Mouse (Mus musculus) forebrain, embryonic 15.5 days (tissue): Measurements from ENCODE around the gene Cct7. TPM values are rescaled to one million over a fixed set of nuclear protein-coding genes. Genes with fewer than 3 reads are reported as not detected.

Experiments
- ATAC-seq: fragments of 200-750 bp; cut with Nextera tagmentation; replicated peaks from 2 replicates; pipeline ENCODE4 v1.8.0; 2017; ENCODE audit warnings: mild to moderate bottlenecking, moderate TSS enrichment, moderate library complexity
- H3K27ac ChIP-seq: fragments of 300-500 bp; sonication (generic); replicated peaks from 2 replicates; pipeline ENCODE4 v1.5.1; 2015; ENCODE audit warnings: mild to moderate bottlenecking, inconsistent platforms
- H3K27me3 ChIP-seq: fragments of 300-500 bp; sonication (generic); 2 replicates; pipeline ENCODE4 v1.6.1; 2015; ENCODE audit warnings: inconsistent platforms
- H3K36me3 ChIP-seq: fragments of 300-500 bp; sonication (generic); 2 replicates; pipeline ENCODE4 v1.6.1; 2015; ENCODE audit warnings: mild to moderate bottlenecking, inconsistent platforms
- H3K4me1 ChIP-seq: fragments of 300-500 bp; sonication (generic); 2 replicates; pipeline ENCODE4 v1.6.1; 2015; ENCODE audit warnings: inconsistent platforms
- H3K4me2 ChIP-seq: fragments of 300-500 bp; sonication (generic); replicated peaks from 2 replicates; pipeline ENCODE4 v1.6.1; 2015; ENCODE audit warnings: mild to moderate bottlenecking, inconsistent platforms
- H3K4me3 ChIP-seq: fragments of 300-500 bp; sonication (generic); 2 replicates; pipeline ENCODE4 v1.5.1; 2015; ENCODE audit warnings: mild to moderate bottlenecking, inconsistent platforms
- H3K9ac ChIP-seq: fragments of 300-500 bp; sonication (generic); replicated peaks from 2 replicates; pipeline ENCODE4 v1.6.1; 2015; ENCODE audit warnings: mild to moderate bottlenecking, inconsistent platforms
- H3K9me3 ChIP-seq: fragments of 300-500 bp; sonication (generic); 2 replicates; pipeline ENCODE4 v1.6.1; 2016; ENCODE audit warnings: inconsistent platforms
- WGBS: fragments of 180-500 bp; shearing (Covaris S2); methylation state at CpG from one replicate; pipeline ENCODE4 v1.1.7; 2015; ENCODE audit warnings: mixed read lengths; 5-methylcytosine and 5-hydroxymethylcytosine counted together
- polyA plus RNA-seq: library from polyadenylated mRNA; unstranded; fragments of >200 nt; fragmentation: Nextera tagmentation; extraction: Ambion mirVana; gene quantifications from 2 replicates; pipeline ENCODE4 v1.2.1, GENCODE M21; 2015

Gene Cct7
- polyA plus RNA-seq: 644 and 647 TPM in 2 replicates

DNA sequence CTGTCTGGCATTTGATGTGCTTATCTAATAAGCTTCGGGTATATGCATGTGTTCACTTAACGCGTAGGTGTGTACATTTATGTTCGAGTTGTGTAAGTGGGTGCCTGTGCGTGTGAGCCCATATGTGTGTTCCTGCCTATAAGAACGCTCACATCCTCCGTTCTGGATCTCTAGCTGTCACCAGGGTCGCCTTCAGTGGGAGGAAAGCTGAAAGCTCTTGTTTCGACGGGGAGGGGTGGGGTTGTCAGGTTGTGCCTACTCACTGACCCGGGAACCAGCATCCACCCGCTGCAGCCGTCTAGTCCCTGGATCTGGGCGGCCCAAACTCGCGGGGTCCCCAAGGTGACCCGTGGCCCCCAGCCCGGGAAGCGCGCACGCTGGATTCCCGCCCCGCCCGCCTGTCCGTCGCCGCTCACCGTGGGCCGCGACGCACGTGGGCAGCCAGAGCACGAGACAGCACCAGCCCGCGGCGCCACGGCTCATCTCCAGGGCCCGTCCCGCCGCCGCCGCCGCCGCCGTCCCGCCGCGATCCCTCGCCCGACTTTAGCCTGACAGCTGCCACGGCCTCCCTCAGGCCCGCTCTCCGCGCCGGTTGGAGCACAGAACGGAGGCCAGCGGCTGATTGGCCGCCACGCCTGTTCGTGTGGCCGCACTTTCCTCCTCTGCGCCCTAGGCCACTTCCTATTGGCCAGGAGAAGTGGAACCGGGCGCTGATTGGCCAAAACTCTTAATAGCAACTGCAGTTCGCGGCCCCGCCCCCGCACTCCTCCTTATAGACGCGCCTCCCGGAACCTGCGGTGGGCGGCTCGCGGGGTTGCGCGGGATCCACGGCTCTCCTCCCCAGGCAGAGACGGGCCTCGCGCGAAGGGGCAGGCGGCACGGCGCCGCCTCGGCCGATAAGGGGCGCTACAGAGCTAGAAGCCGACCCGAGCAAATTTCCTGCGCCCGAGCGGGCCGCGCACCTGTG, at the start of gene Cct7:
Gene Cct7, plus strand, starts transcription at position 818 of the 967 bp plus-strand sequence.
- no peaks in the 10 kb centered on the region for H3K9me3 ChIP-seq
- 3% methylated on average over 96 of the region's 96 CpGs for WGBS
- H3K4me1 ChIP-seq: peaks cover 39% of the 10 kb centered on the region
- peak within 1 kb of the TSS; percentile 86 for H3K9ac ChIP-seq
- no peaks in the 10 kb centered on the region for H3K27me3 ChIP-seq
- peak within 1 kb of the TSS; percentile 91 for H3K4me2 ChIP-seq
- peak within 1 kb of the TSS; percentile 90 for H3K27ac ChIP-seq
- H3K36me3 ChIP-seq: 0 out of 2 replicates have a peak, but pooled peaks cover 3% of the 10 kb centered on the region
- H3K4me3 ChIP-seq: peak within 1 kb of the TSS; percentile 85
- ATAC-seq: peak; percentile 94

GRCm38 (mm10) chr6:85402613-85403012, 48.7 kb upstream of the Cct7 start:
- Histone ChIP-seq H3K4me2 (no peak overlapping the region), H3K27ac (peak overlapping the region; percentile 68; the same call in 1 of the 2 replicates), H3K9me3 (no peaks in the 10 kb centered on the region), H3K9ac (no peak overlapping the region), H3K27me3 (peaks cover 3% of the 10 kb centered on the region), H3K36me3 (no peaks in the 10 kb centered on the region), H3K4me1 (peaks cover 10% of the 10 kb centered on the region), H3K4me3 (no peak overlapping the region)
- WGBS: 42% methylated on average over 2 of the region's 2 CpGs
- no peak for ATAC-seq

GRCm38 (mm10) chr6:85403039-85403438, 48.3 kb upstream of the Cct7 start:
- H3K9ac ChIP-seq: no peak overlapping the region
- H3K27ac ChIP-seq: peak overlapping the region; percentile 68
- whole genome bisulfite sequencing: 52% methylated on average over 10 of the region's 10 CpGs
- H3K27me3 ChIP-seq: peaks cover 6% of the 10 kb centered on the region
- H3K36me3 ChIP-seq: no peaks in the 10 kb centered on the region
- no peak; the same call in 1 of the 2 replicates for ATAC-seq
- H3K9me3 ChIP-seq: no peaks in the 10 kb centered on the region
- H3K4me2 ChIP-seq: no peak overlapping the region
- H3K4me1 ChIP-seq: peaks cover 10% of the 10 kb centered on the region
- H3K4me3 ChIP-seq: no peak overlapping the region

DNA sequence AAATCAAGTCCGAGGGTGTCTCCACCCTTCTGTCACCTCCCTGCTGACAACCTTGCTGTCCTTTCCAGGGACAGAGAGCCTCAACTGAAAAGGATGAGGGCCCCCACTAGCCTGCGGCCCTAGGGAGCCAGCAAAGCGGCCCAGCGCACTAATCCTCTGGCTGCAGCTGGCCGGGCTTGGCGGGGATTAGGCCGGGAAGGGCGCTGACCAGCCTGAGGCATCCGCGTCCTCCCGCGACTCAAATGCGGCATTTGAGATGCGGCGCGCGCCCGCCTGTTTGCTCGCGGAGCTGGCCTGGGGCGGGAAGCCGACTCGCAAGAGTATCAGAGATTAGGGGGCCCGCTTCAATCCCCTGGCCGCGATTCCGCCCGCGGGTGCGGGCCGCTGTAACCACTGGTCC, 42.3 kb upstream of the Cct7 start:
- no peaks in the 10 kb centered on the region for H3K36me3 ChIP-seq
- peak overlapping the region; percentile 24 for H3K4me3 ChIP-seq
- 2% methylated on average over 31 of the region's 31 CpGs for WGBS
- H3K9ac ChIP-seq: peak overlapping the region; percentile 39
- H3K27me3 ChIP-seq: peaks cover 32% of the 10 kb centered on the region
- H3K4me1 ChIP-seq: peaks cover 5% of the 10 kb centered on the region
- no peaks in the 10 kb centered on the region for H3K9me3 ChIP-seq
- H3K4me2 ChIP-seq: peak overlapping the region; percentile 40
- H3K27ac ChIP-seq: no peak overlapping the region
- ATAC-seq: no peak

- WGBS: 11% methylated on average over 13 of the region's 13 CpGs
- no peak overlapping the region for H3K4me3 ChIP-seq
- no peak overlapping the region for H3K27ac ChIP-seq
- H3K4me2 ChIP-seq: no peak overlapping the region
- H3K9ac ChIP-seq: no peak overlapping the region
- peak; percentile 88 for ATAC-seq
- H3K4me1 ChIP-seq: peaks cover 5% of the 10 kb centered on the region
- no peaks in the 10 kb centered on the region for H3K36me3 ChIP-seq
- no peaks in the 10 kb centered on the region for H3K9me3 ChIP-seq
- peaks cover 32% of the 10 kb centered on the region for H3K27me3 ChIP-seq
Measured at GRCm38 (mm10) chr6:85410771-85411273, 40.5 kb upstream of the Cct7 start.

DNA sequence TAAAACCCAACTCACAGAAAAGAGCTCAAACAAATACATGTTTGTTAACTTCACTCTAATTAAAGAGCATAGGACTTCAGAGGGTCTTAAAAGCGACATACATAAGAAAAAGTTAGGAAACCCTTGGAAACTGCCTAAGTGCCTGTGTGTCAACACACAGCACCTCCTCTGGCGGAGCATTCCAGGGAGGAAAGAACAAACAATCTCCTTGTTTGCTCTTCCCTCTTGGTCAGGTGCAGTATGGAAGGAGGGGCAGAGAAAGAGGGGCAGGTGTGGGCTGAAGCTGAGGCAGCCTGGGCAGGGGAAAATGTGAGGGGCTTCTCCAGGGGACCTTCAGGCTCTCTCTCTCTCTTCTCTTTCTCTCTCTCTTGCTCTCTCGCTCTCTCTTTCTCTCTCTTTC, 35.5 kb upstream of the Cct7 start:
- no peak for ATAC-seq
- 69% methylated on average over 3 of the region's 3 CpGs for WGBS
- no peaks in the 10 kb centered on the region for H3K36me3 ChIP-seq

DNA sequence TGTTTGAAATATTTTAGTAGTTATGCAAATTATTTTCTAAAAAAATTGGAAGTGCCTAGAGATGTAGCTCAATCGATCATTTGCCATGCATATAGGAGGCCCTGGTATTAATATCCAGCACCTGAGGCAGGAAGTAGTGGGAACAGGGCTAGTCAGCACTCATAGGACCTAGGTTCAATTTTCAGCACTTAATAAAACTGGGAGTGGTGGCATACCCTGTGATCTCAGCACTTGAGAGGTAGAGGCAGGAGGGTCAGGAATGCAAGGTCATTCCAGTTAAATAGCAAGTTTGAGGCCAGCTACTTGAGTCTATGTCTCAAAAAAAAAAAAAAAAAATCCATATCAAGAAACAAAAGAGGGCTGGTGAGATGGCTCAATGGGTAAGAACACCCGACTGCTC, 32.2 kb upstream of the Cct7 start:
- WGBS: 90% methylated on average over 2 of the region's 2 CpGs
- no peaks in the 10 kb centered on the region for H3K27me3 ChIP-seq
- no peak overlapping the region for H3K27ac ChIP-seq
- no peak overlapping the region for H3K4me3 ChIP-seq
- H3K9ac ChIP-seq: no peak overlapping the region
- no peaks in the 10 kb centered on the region for H3K4me1 ChIP-seq
- ATAC-seq: no peak
- no peaks in the 10 kb centered on the region for H3K36me3 ChIP-seq
- no peak overlapping the region for H3K4me2 ChIP-seq
- H3K9me3 ChIP-seq: no peaks in the 10 kb centered on the region

More for the DNA sequence above, 35.5 kb upstream of the Cct7 start:
- no peaks in the 10 kb centered on the region for H3K27me3 ChIP-seq
- H3K27ac ChIP-seq: no peak overlapping the region
- H3K4me1 ChIP-seq: no peaks in the 10 kb centered on the region
- no peaks in the 10 kb centered on the region for H3K9me3 ChIP-seq
- H3K4me3 ChIP-seq: no peak overlapping the region
- H3K9ac ChIP-seq: no peak overlapping the region
- no peak overlapping the region for H3K4me2 ChIP-seq

DNA sequence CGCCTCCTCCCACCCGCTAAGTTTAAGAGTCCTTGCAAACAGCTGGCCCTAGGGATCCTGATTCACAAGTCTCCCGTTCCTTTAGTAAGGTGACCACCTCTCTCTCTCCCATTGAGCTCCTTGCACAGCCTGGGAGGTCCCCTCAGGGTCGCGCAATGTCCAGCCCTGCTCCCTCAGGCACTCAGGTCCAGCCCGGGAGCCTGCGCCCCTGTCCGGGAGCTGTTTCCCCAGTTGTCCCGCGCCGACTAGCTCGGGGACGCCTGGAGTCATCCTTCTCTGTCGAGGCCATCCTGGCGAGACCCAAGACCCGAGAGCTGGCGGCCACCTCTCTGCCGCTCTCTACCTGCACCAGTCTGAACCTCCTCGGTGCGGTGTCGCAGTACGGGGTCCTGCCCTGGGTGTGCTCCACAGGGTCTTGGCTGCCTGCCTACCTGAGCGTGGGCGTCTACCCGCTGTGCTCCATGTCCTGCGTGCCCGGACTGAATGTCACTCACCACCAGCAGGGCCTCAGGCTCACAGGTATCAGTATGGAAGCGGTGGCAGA, 27.4 kb upstream of the Cct7 start, which contains the start of gene Noto:
Gene Noto, plus strand, starts transcription at position 51 of the 544 bp plus-strand sequence.
- Histone ChIP-seq H3K4me2 (no peak within 1 kb of the TSS), H3K27me3 (no peaks in the 10 kb centered on the region), H3K9me3 (no peaks in the 10 kb centered on the region), H3K4me3 (no peak within 1 kb of the TSS), H3K27ac (no peak within 1 kb of the TSS), H3K36me3 (no peaks in the 10 kb centered on the region), H3K9ac (no peak within 1 kb of the TSS), H3K4me1 (no peaks in the 10 kb centered on the region)
- ATAC-seq: no peak
- 14% methylated on average over 28 of the region's 28 CpGs for WGBS

DNA sequence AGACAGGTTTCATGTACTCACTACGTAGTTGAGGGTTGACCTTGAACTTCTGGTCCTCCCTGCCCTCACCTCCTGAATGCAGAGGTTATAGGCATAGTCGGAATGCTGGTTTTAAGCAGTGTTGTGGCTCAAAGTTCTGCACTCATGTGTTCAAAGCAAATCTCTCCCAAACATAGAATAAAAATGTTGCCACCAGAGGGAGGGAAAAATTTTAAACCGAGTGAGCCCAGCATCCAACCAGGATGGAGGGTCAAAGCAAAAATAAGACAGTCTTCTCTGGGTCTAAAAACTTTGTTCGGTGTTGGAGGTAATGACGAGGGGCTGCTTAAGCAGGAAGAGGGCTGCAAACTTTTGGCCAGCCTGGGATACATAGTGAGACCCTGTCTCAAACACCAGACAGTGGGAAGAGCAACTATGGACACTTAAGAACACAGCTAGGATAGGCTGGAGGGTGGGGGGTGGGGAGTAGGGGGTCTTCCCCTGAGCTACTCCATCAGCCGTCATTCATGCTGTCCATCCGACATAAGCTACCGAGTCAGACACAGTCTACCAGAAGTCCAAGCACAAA, 20.0 kb upstream of the Cct7 start:
- peak; percentile 65 for ATAC-seq
- H3K9me3 ChIP-seq: no peaks in the 10 kb centered on the region

GRCm38 (mm10) chr6:85431842-85432431, 19.4 kb upstream of the Cct7 start, which contains the start of gene Smyd5:
Smyd5 (plus strand) TSS chr6:85431989.
- Histone ChIP-seq H3K4me3 (peak within 1 kb of the TSS; percentile 80), H3K27me3 (no peaks in the 10 kb centered on the region), H3K36me3 (no peaks in the 10 kb centered on the region), H3K27ac (no peak within 1 kb of the TSS), H3K4me2 (peak within 1 kb of the TSS; percentile 90), H3K4me1 (peaks cover 16% of the 10 kb centered on the region), H3K9me3 (no peaks in the 10 kb centered on the region), H3K9ac (peak within 1 kb of the TSS; percentile 67)
- peak; percentile 77 for ATAC-seq
- WGBS: under 1% methylated on average over 39 of the region's 39 CpGs

More for the DNA sequence above, 20.0 kb upstream of the Cct7 start:
- WGBS: 51% methylated on average over 8 of the region's 8 CpGs
- no peaks in the 10 kb centered on the region for H3K36me3 ChIP-seq
- H3K4me3 ChIP-seq: peak overlapping the region; percentile 80
- H3K4me1 ChIP-seq: peaks cover 16% of the 10 kb centered on the region
- H3K27ac ChIP-seq: no peak overlapping the region
- no peaks in the 10 kb centered on the region for H3K27me3 ChIP-seq
- peak overlapping the region; percentile 67 for H3K9ac ChIP-seq
- H3K4me2 ChIP-seq: peak overlapping the region; percentile 90

DNA sequence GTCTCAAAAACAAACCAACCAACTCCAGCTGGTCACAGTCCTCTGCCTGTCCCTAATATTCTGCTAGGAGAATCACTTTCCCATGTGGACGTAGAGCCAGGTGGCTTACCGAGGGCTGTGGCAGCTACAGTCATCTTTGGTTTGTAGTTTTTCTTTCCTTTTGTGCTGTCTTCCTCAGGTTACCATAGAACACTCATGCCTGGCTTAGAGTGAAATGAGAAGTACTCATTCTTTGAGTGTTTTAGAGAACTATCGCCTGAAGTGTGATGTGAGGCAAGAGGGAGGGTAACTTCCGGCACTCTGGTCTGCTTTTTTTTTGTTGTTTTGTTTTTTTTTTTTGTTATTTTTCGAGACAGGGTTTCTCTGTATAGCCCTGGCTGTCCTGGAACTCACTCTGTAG, 17.4 kb upstream of the Cct7 start:
- 85% methylated on average over 5 of the region's 5 CpGs for WGBS

More for the DNA sequence above, 17.4 kb upstream of the Cct7 start:
- Histone ChIP-seq H3K9me3 (no peaks in the 10 kb centered on the region), H3K27ac (no peak overlapping the region), H3K36me3 (peaks cover 5% of the 10 kb centered on the region; the same call in 1 of the 2 replicates), H3K4me3 (no peak overlapping the region), H3K9ac (no peak overlapping the region), H3K4me1 (peaks cover 16% of the 10 kb centered on the region), H3K27me3 (no peaks in the 10 kb centered on the region), H3K4me2 (no peak overlapping the region)
- ATAC-seq: no peak
